Mouse (Mus musculus): ENCODE data around the gene Fancg.

- TF ChIP-seq POLR2A (IDR thresholded peaks at IDR 0.05; ENCODE audit: borderline replicate concordance, extremely low read depth, insufficient read depth, insufficient read length, poor library complexity, severe bottlenecking) (no peak), CTCF (IDR thresholded peaks at IDR 0.05; ENCODE audit: borderline replicate concordance, extremely low read depth, insufficient read depth, insufficient read length) (no peak)
These were observed 7.4 kb downstream of the Fancg start for GRCm38 (mm10) chr4:43002756-43003439.

All from brain, embryonic 14.5 days (tissue).